Mouse (Mus musculus): ENCODE data around the gene Olfr1217.
"Not testable (repeated sequence)": the region's sequence is repeated elsewhere in the genome, so short reads cannot be mapped to it uniquely, and the experiment has no call there.

Gene Olfr1217

GRCm38 (mm10) chr2:89031965-89032364 lies at the start of gene Olfr1217:
TSS of gene Olfr1217 (minus strand) at chr2:89032065.
- DNase-seq (ENCODE audit: extremely low spot score) = no peak

GRCm38 (mm10) chr2:89081487-89081886 lies 49.6 kb upstream of the Olfr1217 start:
- DNase-seq (ENCODE audit: extremely low spot score) = no peak

- no peak for DNase-seq (ENCODE audit: extremely low spot score)
Measured at GRCm38 (mm10) chr2:89061087-89061486, 29.2 kb upstream of the Olfr1217 start, which contains the start of gene Olfr1218. TSS of gene Olfr1218 (minus strand) at chr2:89061187.

GRCm38 (mm10) chr2:89021436-89021835 lies 10.4 kb downstream of the Olfr1217 start:
- not testable (repeated sequence) for DNase-seq (ENCODE audit: extremely low spot score)

GRCm38 (mm10) chr2:89018240-89018639 lies 13.6 kb downstream of the Olfr1217 start, which contains the start of gene Olfr1216:
TSS of gene Olfr1216 (minus strand) at chr2:89018340.
- DNase-seq (ENCODE audit: extremely low spot score) = no peak

- no peak for DNase-seq (ENCODE audit: extremely low spot score)
Measured at GRCm38 (mm10) chr2:89006873-89007272, 25.0 kb downstream of the Olfr1217 start, which contains the start of gene Olfr1215. TSS of gene Olfr1215 (minus strand) at chr2:89006973.

GRCm38 (mm10) chr2:88992553-88992952 lies 39.3 kb downstream of the Olfr1217 start, which contains the start of gene Olfr1214:
TSS of gene Olfr1214 (minus strand) at chr2:88992653.
- no peak for DNase-seq (ENCODE audit: extremely low spot score)

- DNase-seq (ENCODE audit: extremely low spot score) = no peak
Measured at GRCm38 (mm10) chr2:88980181-88980580, 51.7 kb downstream of the Olfr1217 start, which contains the start of gene Gm13762. TSS of gene Gm13762 (minus strand) at chr2:88980281.
